Mouse (Mus musculus) spleen, embryonic (tissue): ENCODE measurements at regions not wholly inside any gene's neighbourhood (a gene's known extent, or its start where the extent isn't known, plus 50 kb on each side); places are given as distances from the start of the nearest gene placed in this dataset.

Experiments used
- CTCF ChIA-PET: fragments of 350-600 bp; sonication (Branson Sonifier 250); formaldehyde crosslinking; loops from one replicate; lab custom pipeline; 2022; lab: Charles Lee

DNA sequence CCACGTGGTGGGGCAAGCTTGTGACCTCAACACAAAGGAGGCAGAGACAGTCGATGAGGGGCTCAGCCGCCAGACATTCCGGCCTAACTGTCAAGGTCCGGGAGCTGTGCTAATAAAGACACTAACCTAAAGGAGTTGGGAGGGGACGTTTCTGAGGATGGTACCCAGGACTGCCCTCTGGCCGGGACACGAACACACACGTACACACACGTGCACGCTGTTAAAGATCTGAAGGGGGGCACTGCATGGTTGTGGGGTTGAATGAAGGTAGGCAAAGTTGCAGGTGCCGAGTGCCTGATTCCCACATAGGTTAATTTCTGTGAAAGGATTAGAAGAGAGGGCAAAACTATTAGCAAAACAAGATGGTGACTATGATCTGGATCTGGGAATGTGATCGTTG, 65.4 kb upstream of the Mitf start:
- CTCF ChIA-PET, result no interaction called here

DNA sequence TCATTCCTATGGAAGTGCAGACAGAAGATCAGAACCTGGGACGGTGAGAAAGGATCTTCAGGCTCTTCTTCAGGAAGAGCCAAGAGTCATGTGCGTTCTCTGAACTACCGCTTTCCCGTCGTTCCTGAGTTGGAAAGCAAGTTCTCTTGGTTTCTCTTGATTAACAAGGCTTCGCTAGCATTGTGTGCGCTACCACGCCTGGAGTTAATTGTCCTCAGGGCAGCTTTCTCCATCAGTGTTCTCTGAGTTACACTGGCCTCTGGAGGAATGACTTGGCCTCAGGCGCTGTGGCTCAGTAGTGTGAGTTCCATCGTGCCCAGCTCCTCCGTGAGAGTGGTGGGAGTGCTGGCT, 66.0 kb upstream of the Mitf start:
- CTCF ChIA-PET, result no interaction called here

DNA sequence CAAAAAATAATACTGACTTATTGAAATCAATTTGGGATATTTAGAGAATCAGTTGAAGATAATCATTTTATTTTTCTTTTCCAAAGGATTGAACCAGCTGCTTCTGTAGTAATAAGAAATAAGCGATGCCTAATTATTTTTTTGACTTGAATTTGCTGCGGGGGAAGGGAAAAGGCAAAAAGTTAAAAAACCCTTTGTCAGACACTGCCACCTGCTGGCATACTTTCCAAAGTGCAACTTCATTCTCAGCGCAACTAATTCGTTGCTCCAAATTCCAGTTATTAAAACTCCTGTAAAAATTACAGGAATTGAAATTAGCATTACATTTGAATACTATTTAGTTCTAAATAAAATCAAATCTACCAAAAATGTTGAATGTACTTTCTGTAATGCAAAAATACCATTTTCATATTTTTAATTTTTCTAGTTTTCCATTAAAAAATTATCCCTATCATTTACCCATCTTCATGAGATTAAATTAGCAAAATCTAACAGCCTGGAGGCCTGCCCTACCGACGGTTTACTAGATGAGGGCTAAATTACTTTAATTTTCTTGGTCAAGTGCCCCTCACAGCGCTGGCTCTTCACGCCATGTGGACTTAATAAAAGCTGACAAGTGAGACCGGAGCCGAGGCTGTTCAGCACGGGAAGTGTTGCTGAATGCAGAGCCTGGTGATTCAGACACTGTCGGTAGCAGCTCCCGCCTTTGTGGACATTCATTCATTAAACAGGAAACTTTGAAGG, 66.6 kb upstream of the Mitf start:
- CTCF ChIA-PET, result no interaction called here

DNA sequence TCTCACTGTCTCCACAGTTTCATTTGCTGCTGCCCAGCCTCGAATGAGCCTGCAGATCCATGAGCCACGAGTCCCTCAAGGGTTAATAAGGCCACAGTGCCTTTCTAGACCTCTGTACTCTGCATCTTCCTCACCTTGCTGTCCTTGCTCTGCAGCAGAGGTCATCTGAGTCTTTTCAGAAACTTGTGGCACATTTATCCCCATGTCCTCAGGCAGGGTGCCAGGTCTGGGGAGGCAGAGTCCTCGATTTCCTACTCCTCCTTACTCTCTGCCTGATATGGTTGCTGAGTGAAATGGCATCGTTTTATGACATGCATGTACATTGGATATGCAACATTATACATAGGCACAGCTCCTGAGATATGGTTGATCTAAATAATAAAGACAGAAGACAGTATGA, 68.0 kb upstream of the Mitf start:
- CTCF ChIA-PET, result no interaction called here

DNA sequence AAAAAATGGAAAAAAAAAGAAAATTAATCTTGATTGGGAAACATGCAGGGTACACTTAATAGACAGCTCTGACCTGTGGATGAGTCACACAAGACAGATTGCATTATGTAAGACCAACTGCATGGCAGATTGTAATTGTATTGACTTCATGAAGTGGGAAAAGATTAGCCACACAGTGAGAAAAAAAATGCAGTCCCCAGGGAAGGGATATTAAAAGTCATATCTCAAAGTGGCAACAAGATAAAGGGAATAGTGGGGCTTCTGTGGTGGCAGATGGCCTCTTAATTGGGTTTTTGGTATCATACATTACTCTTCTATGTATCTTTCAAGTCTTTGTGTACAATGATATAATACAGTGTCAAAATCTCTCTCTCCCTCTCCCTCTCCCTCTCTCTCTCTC, 76.0 kb upstream of the Mitf start:
- CTCF ChIA-PET, result no interaction called here

DNA sequence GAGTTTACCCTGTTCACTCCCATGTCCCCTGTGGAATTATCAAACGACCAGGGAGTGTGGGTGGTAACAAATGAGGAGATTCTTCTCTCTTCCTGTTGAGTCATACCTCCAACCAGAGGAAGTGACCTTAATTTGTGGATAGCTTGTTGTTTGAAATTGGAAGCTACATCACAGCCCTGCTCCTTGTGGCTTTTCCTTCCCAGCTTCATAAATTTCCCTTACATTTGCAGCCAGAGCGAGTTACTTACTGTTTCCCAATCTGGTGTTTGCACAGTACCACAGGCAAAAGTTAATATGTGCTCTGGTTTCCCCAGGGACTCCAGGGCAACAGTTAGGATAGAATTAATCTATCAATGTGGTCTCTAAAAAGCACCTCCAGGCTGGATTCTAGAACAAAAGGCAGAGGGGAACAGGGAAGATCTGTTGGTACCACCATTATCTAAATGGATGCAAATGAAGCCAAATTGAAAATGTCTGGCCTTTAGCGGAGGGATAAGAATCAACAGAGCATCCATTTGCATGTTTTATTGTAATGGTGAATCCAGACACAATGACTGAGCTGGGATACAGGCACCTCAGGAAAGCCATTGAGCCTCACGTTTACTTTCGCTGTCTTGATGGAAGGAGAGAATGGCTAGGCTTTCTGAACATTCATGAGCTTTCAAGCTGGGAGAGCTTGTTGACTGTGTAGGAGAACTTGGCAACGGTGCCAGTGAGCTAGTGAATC, 88.5 kb upstream of the Mitf start:
- CTCF ChIA-PET, result no interaction called here

DNA sequence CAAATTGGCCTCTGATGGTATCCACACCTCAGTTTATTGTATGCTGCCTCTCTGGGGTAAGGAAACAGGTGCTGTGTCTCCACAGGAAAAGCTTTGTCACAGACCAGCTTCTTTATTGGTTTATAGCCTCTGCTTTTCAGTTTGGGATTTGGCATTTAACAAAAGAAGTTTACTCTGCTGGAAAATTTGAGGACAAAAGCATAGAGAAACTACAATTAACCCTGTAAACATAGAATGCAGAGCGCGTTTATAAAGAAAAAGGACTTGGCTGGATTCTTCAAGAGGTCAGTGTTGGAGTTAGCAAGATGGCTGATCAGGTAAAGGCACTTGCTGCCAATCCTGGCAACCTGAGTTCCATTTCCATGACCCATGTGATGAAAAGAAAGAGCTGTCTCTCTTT, 90.1 kb upstream of the Frmd4b start:
- CTCF ChIA-PET, result no interaction called here

DNA sequence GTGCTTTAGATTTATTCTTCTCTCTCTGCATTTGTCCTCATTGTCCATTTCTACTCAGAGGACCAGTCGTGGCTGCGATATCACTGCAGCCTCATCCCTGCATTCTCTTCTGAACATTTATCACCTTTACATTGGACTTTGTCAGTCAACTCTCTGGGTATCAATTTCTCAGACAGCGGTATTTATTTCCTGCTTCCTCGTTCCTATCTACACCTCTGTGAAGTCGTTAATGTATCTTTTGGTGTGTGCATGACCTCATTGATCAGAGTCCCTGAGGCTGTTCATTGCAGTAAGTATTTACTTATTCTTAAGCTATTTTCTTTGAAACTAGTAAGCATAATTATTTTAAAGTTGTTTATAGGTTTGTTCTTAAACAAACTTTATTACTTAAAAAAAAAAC, 87.0 kb upstream of the Frmd4b start:
- CTCF ChIA-PET, result no interaction called here

DNA sequence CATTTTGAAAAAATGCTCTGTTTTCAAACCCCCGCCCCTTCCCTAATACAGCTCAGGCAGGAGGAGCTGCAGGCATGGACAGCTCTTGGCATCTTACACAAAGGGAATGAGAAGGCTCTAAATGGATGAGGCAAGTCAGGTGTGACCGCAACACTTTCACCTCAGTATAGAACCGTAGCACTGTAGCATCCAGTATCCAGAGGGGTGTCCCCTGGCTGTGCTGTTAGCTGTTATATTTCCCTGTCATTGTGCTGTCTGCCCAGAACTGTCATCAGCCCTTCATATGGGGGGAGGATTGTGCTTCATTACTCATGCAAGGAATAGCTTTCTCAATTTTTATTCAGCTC, 82.4 kb upstream of the Frmd4b start:
- CTCF ChIA-PET, result no interaction called here

DNA sequence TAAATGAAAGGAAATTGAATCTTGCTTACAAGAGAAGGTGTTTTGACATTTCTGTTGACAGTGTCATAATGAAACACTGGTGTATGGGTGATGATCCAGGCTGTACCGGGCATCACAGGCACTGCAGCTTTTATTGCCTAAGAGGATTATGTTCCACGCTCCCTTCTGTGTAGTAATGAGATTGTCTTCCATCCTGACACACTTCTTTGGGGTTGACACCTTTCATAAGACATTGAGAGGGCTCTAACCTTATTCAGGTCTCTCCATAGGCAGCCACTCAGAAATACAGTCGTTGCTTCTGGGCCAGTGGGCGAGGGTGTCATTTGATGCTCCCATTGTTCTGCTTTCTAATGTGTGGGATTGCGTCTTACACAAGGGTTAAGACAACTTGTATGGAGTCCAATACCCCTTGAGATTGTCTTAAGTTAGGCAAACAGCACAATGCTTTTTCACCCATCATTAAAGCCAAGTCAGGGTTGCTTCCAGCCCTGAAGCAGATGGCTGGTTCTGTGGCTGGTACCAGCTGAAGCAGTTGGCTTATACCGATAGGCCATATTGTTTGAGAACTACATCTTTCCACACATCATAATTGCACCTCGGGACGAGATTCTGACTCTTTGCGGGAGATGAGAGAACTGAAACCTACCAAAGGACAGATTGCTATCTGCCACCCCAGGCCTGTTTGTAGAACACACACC, 81.9 kb upstream of the Frmd4b start:
- CTCF ChIA-PET, result no interaction called here

DNA sequence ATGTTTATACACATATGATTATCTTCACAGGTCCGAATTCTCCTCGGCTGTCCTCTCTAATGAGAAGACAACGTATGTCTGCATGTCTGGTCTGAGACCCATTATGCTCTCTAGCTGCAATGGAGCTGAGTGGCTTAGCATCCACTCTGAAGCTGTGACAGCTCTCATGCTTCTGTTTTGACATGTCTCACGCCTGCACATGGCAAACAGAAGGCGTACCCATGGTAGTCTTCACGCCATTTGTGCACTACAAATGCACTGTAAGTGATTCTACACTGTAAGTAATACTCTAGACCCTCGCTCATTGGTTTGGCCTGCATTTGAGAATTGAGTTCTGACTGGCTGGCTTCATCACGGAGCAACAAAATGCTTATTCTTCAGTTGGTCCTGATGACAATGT, 75.9 kb upstream of the Frmd4b start:
- CTCF ChIA-PET, result no interaction called here

DNA sequence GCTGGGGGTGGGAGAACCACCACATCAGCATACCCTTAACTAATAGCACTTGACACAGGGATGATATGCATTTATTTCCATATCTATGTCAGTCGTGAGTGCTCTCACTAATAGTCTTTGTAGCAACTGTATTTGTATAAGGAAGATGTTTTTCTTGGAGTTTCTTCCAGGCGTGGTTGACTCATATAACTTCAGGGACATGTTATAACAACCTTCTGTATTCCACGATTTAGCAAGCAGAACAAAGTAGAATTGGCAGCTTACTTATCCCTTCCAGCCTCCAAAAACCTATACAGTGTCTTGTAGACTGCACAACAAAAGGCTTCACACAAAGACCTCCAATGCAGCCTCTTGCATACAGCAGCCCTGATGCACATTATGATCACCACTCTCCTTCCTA, 73.8 kb upstream of the Frmd4b start:
- CTCF ChIA-PET, result no interaction called here

DNA sequence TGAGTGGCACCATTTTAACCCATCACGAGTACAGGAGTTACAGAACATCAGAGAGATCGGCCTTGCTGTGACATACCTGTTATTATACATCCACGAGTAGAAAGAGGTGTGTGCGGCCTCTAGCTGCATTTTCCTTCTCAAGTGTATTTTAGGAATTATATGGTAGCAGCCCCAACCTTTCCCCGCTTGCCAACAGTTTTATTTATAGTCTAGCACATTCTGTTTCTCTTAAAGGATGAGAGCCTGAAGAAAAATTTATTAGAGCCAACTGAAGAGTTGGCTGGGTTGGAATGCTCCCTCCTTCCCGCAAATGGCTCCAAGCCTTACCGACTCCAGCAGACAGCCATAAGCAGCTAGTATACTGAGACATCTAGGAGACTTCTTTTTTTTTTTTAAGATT, 67.0 kb upstream of the Frmd4b start:
- CTCF ChIA-PET, result interaction anchor here (0.7 kb wide), 1 partner anchor 11 kb away, joined by 3 read pairs; no protein-coding TSS in a partner anchor

DNA sequence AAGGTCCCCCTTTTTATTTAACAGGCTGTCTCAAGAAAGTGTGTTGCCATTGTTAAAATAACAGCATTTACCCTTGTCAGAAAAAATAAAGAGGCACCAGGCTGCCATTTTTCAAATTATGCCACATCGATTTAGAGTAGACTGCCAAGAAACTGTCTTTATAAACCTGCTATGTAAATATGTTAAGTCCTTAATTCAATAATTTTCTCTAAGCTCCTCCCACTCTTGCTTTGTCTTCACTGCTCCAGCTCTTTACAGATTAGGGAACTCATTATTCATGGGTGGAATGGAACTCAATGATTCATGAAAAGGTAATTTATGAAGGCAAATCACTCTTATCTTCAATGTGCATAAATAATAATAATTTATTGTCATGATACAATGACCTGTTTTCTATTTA, 64.9 kb upstream of the Frmd4b start:
- CTCF ChIA-PET, result no interaction called here

DNA sequence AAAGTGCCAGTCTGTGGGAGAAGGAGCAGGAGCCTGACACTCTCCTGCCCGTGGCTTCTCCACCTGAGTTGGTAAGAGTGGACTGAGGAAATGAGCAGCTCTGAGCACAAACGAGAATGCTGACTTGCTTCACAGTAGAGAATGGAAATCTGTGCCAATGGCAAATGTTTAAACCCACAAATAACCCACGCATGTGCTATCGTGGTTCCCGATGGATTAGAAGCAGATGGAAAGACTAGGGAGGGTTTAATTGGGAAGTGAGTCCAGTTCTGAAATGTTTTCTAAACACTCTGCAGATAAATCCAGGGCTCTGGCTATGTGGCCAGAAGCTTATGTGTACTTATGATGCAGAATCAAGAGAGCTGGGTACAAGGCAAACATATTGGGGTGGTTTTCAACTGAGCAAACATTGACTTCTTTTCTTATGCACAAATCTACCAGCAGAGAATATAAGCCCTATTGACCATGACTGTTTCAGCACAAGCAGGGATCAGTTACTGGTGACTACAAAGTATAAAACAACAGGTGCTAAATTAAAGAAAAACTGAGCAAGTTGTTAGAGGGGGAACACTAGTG, 57.9 kb upstream of the Frmd4b start:
- CTCF ChIA-PET, result no interaction called here

DNA sequence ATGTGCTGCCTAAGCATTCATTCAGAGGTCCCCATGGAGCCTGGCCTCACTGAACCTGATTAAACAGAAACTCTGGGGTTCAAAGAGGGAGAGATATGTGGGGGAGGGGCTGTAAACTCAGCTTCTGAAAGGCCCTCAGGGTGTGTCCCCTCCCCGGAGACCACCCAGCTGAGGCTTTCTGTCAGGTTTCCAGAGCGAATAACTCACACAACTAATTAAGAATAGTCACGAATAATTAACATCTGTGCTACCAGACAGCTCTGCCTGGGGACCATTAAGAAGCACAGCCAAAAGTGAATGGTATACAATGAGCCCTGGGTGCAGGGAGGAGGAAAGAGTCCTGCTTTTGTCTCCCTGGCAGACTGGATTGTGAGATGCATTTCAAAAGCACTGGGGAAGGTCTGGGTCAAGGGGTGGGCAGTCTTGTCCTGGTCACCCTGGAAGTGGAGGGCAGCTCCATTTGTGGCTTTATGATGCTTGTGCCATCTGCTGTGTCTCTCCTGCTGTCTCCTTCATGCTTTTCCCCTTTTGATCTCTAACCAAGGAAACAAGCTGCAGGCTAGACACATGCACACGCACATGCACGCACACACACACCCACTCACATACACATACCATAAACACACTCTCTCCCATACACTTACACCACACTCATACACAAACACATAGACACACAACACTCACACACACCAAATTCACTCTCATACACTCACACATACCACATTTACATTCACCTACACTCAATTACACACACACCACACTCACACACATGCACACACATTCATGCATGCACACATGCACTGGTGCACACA, 49.7 kb upstream of the Frmd4b start:
- CTCF ChIA-PET, result interaction anchor here (0.5 kb wide), 1 partner anchor 660 kb away, joined by 6 read pairs; no protein-coding TSS in a partner anchor
